Mouse (Mus musculus): ENCODE measurements around the gene Lin7a. TPM values are rescaled to one million over a fixed set of nuclear protein-coding genes. Genes with fewer than 3 reads are reported as not detected.

Lin7a gene
- polyA plus RNA-seq, 1 experiment: not detected

DNA sequence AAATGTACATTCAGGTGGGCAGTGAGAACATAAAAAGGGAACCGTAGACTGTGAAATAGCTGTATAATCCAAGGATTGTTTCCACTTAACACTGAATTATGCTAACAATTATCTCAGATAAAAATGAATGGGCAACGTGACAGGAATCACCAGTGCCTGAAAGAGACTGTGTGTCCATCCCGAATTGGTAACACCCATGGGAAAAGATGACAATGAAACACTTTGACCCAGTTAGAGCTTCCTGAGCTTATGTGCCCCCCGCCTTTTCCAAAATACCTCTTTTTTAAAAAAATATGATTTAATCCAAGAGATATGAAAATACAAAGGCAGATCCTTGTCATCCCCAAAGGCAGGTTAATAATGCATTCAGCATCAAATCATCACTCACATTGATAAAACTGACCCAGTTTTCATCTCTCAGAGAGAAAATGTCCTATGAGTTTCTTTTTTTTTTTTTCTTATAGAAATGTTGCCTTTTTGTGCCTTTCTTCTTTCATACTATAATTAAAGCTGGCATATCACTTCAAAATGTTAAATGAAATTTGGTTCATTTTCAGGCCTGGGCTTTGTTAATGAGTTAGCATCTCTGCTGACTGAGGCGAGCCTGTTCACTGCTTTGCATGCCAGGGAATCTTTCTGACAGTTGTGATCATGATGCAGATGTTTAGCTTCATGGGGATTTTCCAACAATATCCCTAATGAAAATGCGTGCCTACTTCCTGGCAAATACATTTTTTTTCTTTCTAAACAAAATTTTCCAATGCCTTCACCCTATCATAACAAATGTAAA lies 80.4 kb downstream of the Lin7a start:
- Histone ChIP-seq H3K4me1 (no peaks in the 10 kb centered on the region), H3K36me3 (replicated peaks; ENCODE audit: low read length) (no peaks in the 10 kb centered on the region), H3K27me3 (replicated peaks) (no peaks in the 10 kb centered on the region), H3K9me3 (peaks cover 9% of the 10 kb centered on the region), H3K4me3 (replicated peaks) (no peak overlapping the region)
- TF ChIP-seq FLI1 (IDR thresholded peaks at IDR 0.05; ENCODE audit: low read length) (no peak), GATA1 (IDR thresholded peaks at IDR 0.05; ENCODE audit: borderline replicate concordance, low read length) (no peak)

GRCm38 (mm10) chr10:107353483-107353882 lies 82.0 kb downstream of the Lin7a start:
- no peaks in the 10 kb centered on the region for H3K27me3 ChIP-seq (replicated peaks)
- H3K36me3 ChIP-seq (replicated peaks; ENCODE audit: low read length): no peaks in the 10 kb centered on the region
- TF ChIP-seq FLI1 (IDR thresholded peaks at IDR 0.05; ENCODE audit: low read length) (no peak), GATA1 (IDR thresholded peaks at IDR 0.05; ENCODE audit: borderline replicate concordance, low read length) (no peak)
- peaks cover 18% of the 10 kb centered on the region for H3K9me3 ChIP-seq
- H3K4me3 ChIP-seq (replicated peaks): no peak overlapping the region
- H3K4me1 ChIP-seq: no peaks in the 10 kb centered on the region

- TF ChIP-seq GATA1 (IDR thresholded peaks at IDR 0.05; ENCODE audit: borderline replicate concordance, low read length): no peak
- TF ChIP-seq FLI1 (IDR thresholded peaks at IDR 0.05; ENCODE audit: low read length): no peak
- H3K4me3 ChIP-seq (replicated peaks): no peak overlapping the region
- H3K9me3 ChIP-seq: peaks cover 32% of the 10 kb centered on the region
- H3K4me1 ChIP-seq: no peaks in the 10 kb centered on the region
- H3K36me3 ChIP-seq (replicated peaks; ENCODE audit: low read length): no peaks in the 10 kb centered on the region
- H3K27me3 ChIP-seq (replicated peaks): no peaks in the 10 kb centered on the region
Observed at GRCm38 (mm10) chr10:107358443-107359040, 87.1 kb downstream of the Lin7a start.

DNA sequence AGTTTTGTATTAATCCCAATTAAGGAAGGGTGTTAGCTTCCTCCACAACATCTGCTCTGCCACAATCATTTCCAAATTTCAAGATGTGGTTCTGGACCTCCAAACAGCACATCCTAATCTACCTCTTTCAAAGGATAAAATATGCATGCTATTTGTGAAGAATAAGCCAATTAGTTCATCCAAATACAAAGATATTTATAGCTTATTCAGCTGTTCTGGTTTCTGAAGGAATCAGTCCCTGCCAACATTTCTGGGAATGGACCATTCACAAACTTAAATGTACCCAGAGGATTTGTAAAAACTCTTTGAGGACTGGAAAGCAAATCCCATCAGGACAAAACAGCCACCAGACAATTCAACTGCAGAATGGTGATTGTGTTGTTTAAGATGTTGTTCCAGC lies 87.8 kb downstream of the Lin7a start:
- H3K4me3 ChIP-seq (replicated peaks): no peak overlapping the region
- H3K36me3 ChIP-seq (replicated peaks; ENCODE audit: low read length): no peaks in the 10 kb centered on the region
- H3K9me3 ChIP-seq: peaks cover 28% of the 10 kb centered on the region
- TF ChIP-seq GATA1 (IDR thresholded peaks at IDR 0.05; ENCODE audit: borderline replicate concordance, low read length) (no peak), FLI1 (IDR thresholded peaks at IDR 0.05; ENCODE audit: low read length) (no peak)
- no peaks in the 10 kb centered on the region for H3K27me3 ChIP-seq (replicated peaks)
- no peaks in the 10 kb centered on the region for H3K4me1 ChIP-seq

- Histone ChIP-seq H3K27me3 (replicated peaks) (no peaks in the 10 kb centered on the region), H3K9me3 (peaks cover 34% of the 10 kb centered on the region), H3K4me1 (no peaks in the 10 kb centered on the region), H3K36me3 (replicated peaks; ENCODE audit: low read length) (no peaks in the 10 kb centered on the region), H3K4me3 (replicated peaks) (no peak overlapping the region)
- TF ChIP-seq GATA1 (IDR thresholded peaks at IDR 0.05; ENCODE audit: borderline replicate concordance, low read length) (no peak), FLI1 (IDR thresholded peaks at IDR 0.05; ENCODE audit: low read length) (no peak)
Observed at GRCm38 (mm10) chr10:107361546-107361945, 90.1 kb downstream of the Lin7a start.

GRCm38 (mm10) chr10:107362026-107362425 lies 90.5 kb downstream of the Lin7a start:
- Histone ChIP-seq H3K4me1 (no peaks in the 10 kb centered on the region), H3K27me3 (replicated peaks) (no peaks in the 10 kb centered on the region), H3K9me3 (peaks cover 30% of the 10 kb centered on the region), H3K36me3 (replicated peaks; ENCODE audit: low read length) (no peaks in the 10 kb centered on the region), H3K4me3 (replicated peaks) (no peak overlapping the region)
- TF ChIP-seq GATA1 (IDR thresholded peaks at IDR 0.05; ENCODE audit: borderline replicate concordance, low read length): no peak
- TF ChIP-seq FLI1 (IDR thresholded peaks at IDR 0.05; ENCODE audit: low read length): no peak

DNA sequence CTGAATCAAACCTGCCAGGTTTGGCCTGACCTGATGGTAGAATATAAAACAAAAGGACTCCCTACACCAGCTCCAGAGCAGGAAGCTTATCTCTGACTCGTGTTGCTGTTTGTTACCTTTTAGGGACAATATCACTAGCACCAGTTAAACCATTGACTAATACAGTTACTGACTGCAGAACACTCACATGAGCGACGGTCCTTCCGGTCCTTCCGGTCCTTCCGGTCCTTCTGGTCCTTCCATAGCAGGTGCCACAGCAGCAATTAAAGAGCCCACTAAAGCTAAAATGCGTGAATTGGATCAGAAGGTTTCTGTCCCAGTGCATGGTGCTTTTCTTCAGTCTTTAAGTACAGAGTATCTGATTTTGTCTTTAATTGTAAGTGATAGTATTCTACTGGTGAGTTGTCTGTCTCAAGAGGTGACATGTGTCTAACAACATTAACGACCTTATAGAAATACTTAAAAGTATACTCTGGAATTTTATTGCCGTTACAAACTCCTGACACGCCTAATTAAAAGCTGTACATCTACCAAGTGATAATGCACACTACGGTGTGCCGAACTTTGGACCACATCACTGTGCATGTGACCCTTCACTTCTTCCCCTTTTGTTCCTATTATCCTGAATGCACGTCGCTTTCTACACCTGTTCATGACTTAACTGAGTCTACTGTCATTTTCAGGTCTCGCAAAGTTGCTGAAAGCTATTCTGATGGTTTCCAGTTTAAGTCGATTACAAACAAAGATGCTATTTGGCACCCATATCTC lies 91.7 kb downstream of the Lin7a start:
- TF ChIP-seq FLI1 (IDR thresholded peaks at IDR 0.05; ENCODE audit: low read length) (no peak), GATA1 (IDR thresholded peaks at IDR 0.05; ENCODE audit: borderline replicate concordance, low read length) (no peak)
- H3K27me3 ChIP-seq (replicated peaks): no peaks in the 10 kb centered on the region
- H3K4me1 ChIP-seq: no peaks in the 10 kb centered on the region
- H3K4me3 ChIP-seq (replicated peaks): no peak overlapping the region
- H3K9me3 ChIP-seq: peaks cover 25% of the 10 kb centered on the region
- no peaks in the 10 kb centered on the region for H3K36me3 ChIP-seq (replicated peaks; ENCODE audit: low read length)

DNA sequence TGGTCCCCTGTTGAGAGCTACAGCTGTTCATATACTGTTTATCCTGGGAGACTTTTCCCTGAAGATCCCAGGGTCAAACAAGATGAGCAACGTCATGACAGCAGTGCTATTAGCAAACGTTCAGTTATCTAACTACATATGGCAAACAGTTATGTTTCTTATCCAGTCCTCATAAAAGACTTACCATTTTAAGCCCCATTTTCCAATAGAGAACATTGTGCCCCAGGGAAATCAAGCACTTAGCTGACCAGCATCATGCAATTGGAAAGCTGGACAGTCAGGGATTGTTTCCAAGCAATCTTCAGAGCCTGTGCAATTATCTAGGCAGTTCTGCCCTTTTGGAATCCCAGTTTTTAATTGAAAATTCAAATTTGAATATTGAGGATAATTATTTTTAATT lies 105.7 kb downstream of the Lin7a start:
- TF ChIP-seq FLI1 (IDR thresholded peaks at IDR 0.05; ENCODE audit: low read length): no peak
- H3K9me3 ChIP-seq: peaks cover 7% of the 10 kb centered on the region
- H3K4me3 ChIP-seq (replicated peaks): no peak overlapping the region
- no peaks in the 10 kb centered on the region for H3K36me3 ChIP-seq (replicated peaks; ENCODE audit: low read length)
- H3K27me3 ChIP-seq (replicated peaks): no peaks in the 10 kb centered on the region
- no peaks in the 10 kb centered on the region for H3K4me1 ChIP-seq

- H3K27me3 ChIP-seq (replicated peaks): no peaks in the 10 kb centered on the region
- no peak for TF ChIP-seq GATA1 (IDR thresholded peaks at IDR 0.05; ENCODE audit: borderline replicate concordance, low read length)
- no peak for TF ChIP-seq FLI1 (IDR thresholded peaks at IDR 0.05; ENCODE audit: low read length)
- H3K4me1 ChIP-seq: no peaks in the 10 kb centered on the region
- no peaks in the 10 kb centered on the region for H3K36me3 ChIP-seq (replicated peaks; ENCODE audit: low read length)
- H3K4me3 ChIP-seq (replicated peaks): no peak overlapping the region
- H3K9me3 ChIP-seq: peaks cover 7% of the 10 kb centered on the region
Observed at GRCm38 (mm10) chr10:107381143-107381746, 109.8 kb downstream of the Lin7a start.

Data from megakaryocyte, embryonic 14.5 days (primary cell).